Mouse (Mus musculus) midbrain, embryonic 16.5 days (tissue): Measurements from ENCODE around the gene Ebf3. TPM values are rescaled to one million over a fixed set of nuclear protein-coding genes. Genes with fewer than 3 reads are reported as not detected.
A peak's percentile ranks its signal among the peaks of the same experiment; 100 is the strongest.

ENCODE experiments used
- ATAC-seq: fragments of 200-750 bp; cut with Nextera tagmentation; 2 replicates; pipeline ENCODE4 v1.8.0; 2017; ENCODE audit warnings: moderate TSS enrichment
- H3K27ac ChIP-seq: fragments of 300-500 bp; sonication (generic); 2 replicates; pipeline ENCODE4 v1.5.1; 2014; ENCODE audit warnings: mild to moderate bottlenecking, low read length, mixed read lengths
- H3K27me3 ChIP-seq: fragments of 300-500 bp; sonication (generic); 2 replicates; pipeline ENCODE4 v1.6.1; 2014; ENCODE audit warnings: low read depth, low read length, mixed read lengths; ENCODE audit not compliant: control insufficient read depth, insufficient read depth
- H3K36me3 ChIP-seq: fragments of 300-500 bp; sonication (generic); 2 replicates; pipeline ENCODE4 v1.6.1; 2014; ENCODE audit warnings: mild to moderate bottlenecking, low read length, moderate library complexity, mixed read lengths; ENCODE audit not compliant: control insufficient read depth, insufficient read depth
- H3K4me1 ChIP-seq: fragments of 300-500 bp; sonication (generic); 2 replicates; pipeline ENCODE4 v1.6.1; 2014; ENCODE audit warnings: mild to moderate bottlenecking, low read length, mixed read lengths; ENCODE audit not compliant: control insufficient read depth, insufficient read depth
- H3K4me2 ChIP-seq: fragments of 300-500 bp; sonication (generic); 2 replicates; pipeline ENCODE4 v1.6.1; 2014; ENCODE audit warnings: mild to moderate bottlenecking, low read length, mixed read lengths
- H3K4me3 ChIP-seq: fragments of 300-500 bp; sonication (generic); 2 replicates; pipeline ENCODE4 v1.5.1; 2014; ENCODE audit warnings: low read depth, mild to moderate bottlenecking, low read length, moderate library complexity, mixed read lengths
- H3K9ac ChIP-seq: fragments of 300-500 bp; sonication (generic); 2 replicates; pipeline ENCODE4 v1.6.1; 2014; ENCODE audit warnings: low read depth, low read length, mixed read lengths
- H3K9me3 ChIP-seq: fragments of 300-500 bp; sonication (generic); replicated peaks from 2 replicates; pipeline ENCODE4 v1.6.1; 2014; ENCODE audit warnings: mild to moderate bottlenecking, low read length, mixed read lengths; ENCODE audit not compliant: control insufficient read depth, poor library complexity, severe bottlenecking
- WGBS: fragments of 180-500 bp; shearing (Covaris S2); extraction: QIAGEN DNeasy Blood & Tissue Kit; methylation state at CpG from one replicate; pipeline ENCODE4 v1.1.7; 2014; 5-methylcytosine and 5-hydroxymethylcytosine counted together
- polyA plus RNA-seq: library from polyadenylated mRNA; unstranded; fragments of >200 nt; fragmentation: Nextera tagmentation; extraction: Ambion mirVana; gene quantifications from 2 replicates; pipeline ENCODE4 v1.2.1, GENCODE M21; 2015

The Ebf3 gene
- polyA plus RNA-seq, 1 experiment from 2014 or later = 8.8 TPM

DNA sequence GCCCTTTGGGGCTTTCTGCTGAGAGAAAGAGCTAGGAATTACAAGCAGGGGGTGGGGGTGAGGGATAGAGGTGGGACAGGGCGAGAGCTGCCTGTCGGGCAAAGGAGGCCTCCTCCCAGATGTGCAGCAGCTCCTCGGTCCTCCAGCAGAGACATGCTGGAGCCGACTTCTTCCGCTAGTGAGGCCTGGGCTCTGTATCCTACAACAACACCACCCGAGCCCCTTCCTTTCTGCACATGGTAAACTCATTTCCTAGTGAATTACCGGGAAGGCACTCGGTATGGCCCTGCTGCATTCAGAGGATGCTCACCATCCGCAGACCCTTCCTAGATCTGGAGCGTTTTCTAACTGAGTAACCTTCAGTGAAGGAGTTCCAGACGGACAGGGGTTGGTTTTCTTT lies 14.1 kb downstream of the Ebf3 start:
- ATAC-seq = no peak
- WGBS = 54% methylated on average over 11 of the region's 11 CpGs
- H3K4me2 ChIP-seq = peak overlapping the region; percentile 59
- no peaks in the 10 kb centered on the region for H3K9me3 ChIP-seq
- H3K36me3 ChIP-seq = no peaks in the 10 kb centered on the region
- H3K27me3 ChIP-seq = peaks cover 5% of the 10 kb centered on the region; the same call in 1 of the 2 replicates
- peak overlapping the region; percentile 43 for H3K9ac ChIP-seq
- no peak overlapping the region for H3K4me3 ChIP-seq
- H3K27ac ChIP-seq = peak overlapping the region; percentile 57
- H3K4me1 ChIP-seq = peaks cover 39% of the 10 kb centered on the region

DNA sequence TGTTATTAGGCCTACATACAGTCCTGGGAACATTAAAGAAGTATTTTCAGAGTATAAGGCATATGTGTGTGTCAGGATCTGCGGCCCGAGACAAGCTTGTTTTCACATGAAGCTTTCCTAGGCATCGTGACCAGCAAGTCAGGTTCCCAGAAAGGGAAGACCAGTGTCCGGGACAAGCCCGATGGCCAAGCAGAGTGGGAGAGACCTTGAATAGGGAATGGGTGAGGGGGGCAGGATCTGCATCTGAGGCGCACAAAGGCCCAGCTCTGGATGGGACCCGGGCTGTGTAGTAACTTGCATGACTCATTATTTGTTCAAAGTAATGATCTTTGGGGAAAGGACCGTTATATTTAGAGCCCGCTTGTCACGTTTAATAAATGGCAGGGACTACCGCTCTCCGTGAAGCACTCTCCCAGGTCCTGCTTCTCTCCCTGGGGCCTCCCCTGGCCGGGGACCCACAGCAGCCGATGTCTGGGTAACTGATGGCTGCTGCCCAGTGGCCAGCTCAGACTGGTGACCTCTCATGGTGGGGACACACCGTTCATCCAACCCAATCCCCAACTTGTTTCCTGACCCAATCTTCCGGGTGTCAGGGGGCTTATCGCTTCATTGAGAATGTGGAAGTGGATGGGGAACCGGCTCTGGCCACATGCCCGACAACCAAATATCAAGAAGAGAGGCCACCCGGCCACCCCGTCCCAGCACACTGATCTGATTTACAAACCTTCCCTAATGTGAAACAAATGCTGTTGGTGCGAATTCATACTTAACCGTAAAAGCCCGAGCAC lies 16.5 kb downstream of the Ebf3 start:
- peak overlapping the region; percentile 31 for H3K4me2 ChIP-seq
- H3K27me3 ChIP-seq = 0 out of 2 replicates have a peak, but pooled peaks cover 2% of the 10 kb centered on the region
- no peak overlapping the region for H3K9ac ChIP-seq
- peak overlapping the region; percentile 59 for H3K27ac ChIP-seq
- no peak for ATAC-seq
- H3K4me3 ChIP-seq = no peak overlapping the region
- H3K36me3 ChIP-seq = no peaks in the 10 kb centered on the region
- 75% methylated on average over 24 of the region's 24 CpGs for WGBS
- H3K4me1 ChIP-seq = peaks cover 36% of the 10 kb centered on the region
- no peaks in the 10 kb centered on the region for H3K9me3 ChIP-seq

DNA sequence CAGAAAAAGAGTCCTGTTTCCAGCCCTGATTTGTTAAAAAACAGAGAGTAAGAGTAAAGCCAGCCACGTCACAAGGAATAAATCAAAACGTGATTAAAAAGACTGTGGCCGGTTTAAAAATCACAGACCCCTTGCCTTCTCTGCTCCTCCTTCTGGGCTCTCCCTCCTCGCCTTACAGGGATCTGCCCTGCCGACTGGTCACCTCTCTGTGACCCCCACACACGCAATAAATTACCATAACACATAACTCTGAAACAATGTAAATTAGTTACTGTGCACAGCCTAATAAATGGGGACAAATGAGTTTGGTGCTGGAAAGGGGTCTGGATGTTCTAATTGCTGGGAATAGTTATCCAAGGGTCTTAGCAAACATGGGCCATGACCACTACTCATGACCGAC lies 17.1 kb downstream of the Ebf3 start:
- no peaks in the 10 kb centered on the region for H3K9me3 ChIP-seq
- peaks cover 33% of the 10 kb centered on the region for H3K4me1 ChIP-seq
- H3K27ac ChIP-seq = 0 out of 2 replicates have a peak overlapping the region, but pooled peaks have one; percentile 59
- no peak overlapping the region for H3K4me3 ChIP-seq
- WGBS = 60% methylated on average over 7 of the region's 7 CpGs
- H3K4me2 ChIP-seq = 0 out of 2 replicates have a peak overlapping the region, but pooled peaks have one; percentile 5
- H3K27me3 ChIP-seq = 0 out of 2 replicates have a peak, but pooled peaks cover 2% of the 10 kb centered on the region
- no peaks in the 10 kb centered on the region for H3K36me3 ChIP-seq
- H3K9ac ChIP-seq = no peak overlapping the region
- no peak for ATAC-seq

DNA sequence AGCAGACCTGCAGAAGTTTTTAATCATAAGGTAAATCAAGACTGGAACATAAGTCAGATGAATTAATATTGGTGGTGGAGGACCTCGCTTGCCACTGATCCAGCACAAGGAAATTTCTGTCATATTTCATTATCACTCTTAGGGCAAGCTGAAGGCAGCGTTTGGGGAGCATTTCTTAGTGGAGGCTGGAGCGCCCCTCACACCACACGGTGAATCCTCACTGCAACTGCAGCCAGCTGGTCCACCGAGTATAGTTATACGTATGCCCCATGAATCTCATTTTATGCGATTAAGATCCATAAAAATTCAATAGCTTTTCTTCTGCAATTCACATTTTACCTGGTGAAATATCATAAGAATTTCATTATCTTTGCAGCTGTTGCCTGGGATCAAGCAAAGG lies 18.6 kb downstream of the Ebf3 start:
- H3K36me3 ChIP-seq = no peaks in the 10 kb centered on the region
- no peak for ATAC-seq
- 60% methylated on average over 7 of the region's 7 CpGs for WGBS
- H3K27ac ChIP-seq = no peak overlapping the region
- peaks cover 20% of the 10 kb centered on the region; the same call in 1 of the 2 replicates for H3K4me1 ChIP-seq
- 0 out of 2 replicates have a peak, but pooled peaks cover 2% of the 10 kb centered on the region for H3K27me3 ChIP-seq
- no peak overlapping the region for H3K9ac ChIP-seq
- no peaks in the 10 kb centered on the region for H3K9me3 ChIP-seq
- H3K4me2 ChIP-seq = no peak overlapping the region
- no peak overlapping the region for H3K4me3 ChIP-seq

DNA sequence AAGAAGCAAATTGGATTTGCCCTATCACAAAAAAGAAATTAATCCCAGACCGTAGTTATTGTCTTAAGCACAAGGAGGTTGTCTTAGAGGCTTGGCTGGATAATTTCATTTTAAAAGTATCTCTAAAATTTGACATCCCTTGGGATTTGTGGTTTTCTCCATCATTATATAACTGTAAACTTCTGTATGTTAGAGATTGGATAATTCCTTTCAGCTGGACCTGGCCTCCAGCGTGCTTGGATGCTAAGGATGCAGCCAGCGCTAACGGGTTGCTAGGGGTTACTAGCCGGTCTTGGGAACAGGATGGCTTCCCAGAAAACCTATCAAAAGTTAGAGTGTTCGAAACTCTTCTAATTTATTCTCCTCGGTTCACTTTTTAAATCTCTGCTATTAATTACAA lies 19.8 kb downstream of the Ebf3 start:
- Histone ChIP-seq H3K4me2 (no peak overlapping the region; the same call in 1 of the 2 replicates), H3K4me3 (no peak overlapping the region), H3K27me3 (no peaks in the 10 kb centered on the region), H3K27ac (peak overlapping the region; percentile 34; the same call in 1 of the 2 replicates), H3K9ac (no peak overlapping the region), H3K4me1 (peaks cover 13% of the 10 kb centered on the region; the same call in 1 of the 2 replicates), H3K36me3 (no peaks in the 10 kb centered on the region), H3K9me3 (no peaks in the 10 kb centered on the region)
- 50% methylated on average over 7 of the region's 7 CpGs for WGBS
- no peak for ATAC-seq

DNA sequence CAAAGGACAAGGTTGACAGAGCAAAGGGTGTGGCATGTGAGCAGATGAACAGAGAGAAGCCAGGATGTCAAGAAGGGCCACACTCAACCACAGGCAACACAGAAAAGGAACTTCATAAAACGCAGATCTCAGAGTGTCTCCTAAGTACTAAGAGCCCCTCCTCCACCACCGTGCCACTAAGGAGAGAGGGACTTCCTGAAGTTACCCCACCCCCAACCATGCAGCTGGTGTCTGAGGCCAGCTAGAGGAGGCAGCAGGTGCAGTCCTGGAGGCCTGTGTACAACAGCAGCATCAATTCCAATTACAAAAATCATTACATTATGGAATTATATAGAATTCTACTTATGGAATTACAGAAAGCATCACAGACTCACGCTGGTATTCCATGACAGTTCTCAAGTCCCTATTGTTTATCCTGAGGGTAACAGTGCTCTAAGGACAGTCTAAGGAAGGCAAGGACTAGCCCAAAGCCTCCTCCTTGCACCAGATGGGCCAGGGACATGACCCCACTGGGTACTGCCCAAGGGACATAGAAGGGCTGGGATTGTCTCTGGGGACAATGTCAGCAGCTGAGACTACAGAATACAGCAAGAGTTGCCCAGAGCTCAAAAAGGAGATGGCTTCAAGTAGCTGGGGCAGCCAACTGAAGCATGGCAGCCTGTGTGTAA lies 24.8 kb downstream of the Ebf3 start:
- ATAC-seq = no peak
- H3K9ac ChIP-seq = no peak overlapping the region
- H3K36me3 ChIP-seq = no peaks in the 10 kb centered on the region
- no peak overlapping the region for H3K4me3 ChIP-seq
- H3K27ac ChIP-seq = no peak overlapping the region
- 47% methylated on average over 3 of the region's 3 CpGs for WGBS
- no peak overlapping the region for H3K4me2 ChIP-seq
- no peaks in the 10 kb centered on the region for H3K27me3 ChIP-seq
- H3K4me1 ChIP-seq = peaks cover 5% of the 10 kb centered on the region; the same call in 1 of the 2 replicates
- H3K9me3 ChIP-seq = no peaks in the 10 kb centered on the region

DNA sequence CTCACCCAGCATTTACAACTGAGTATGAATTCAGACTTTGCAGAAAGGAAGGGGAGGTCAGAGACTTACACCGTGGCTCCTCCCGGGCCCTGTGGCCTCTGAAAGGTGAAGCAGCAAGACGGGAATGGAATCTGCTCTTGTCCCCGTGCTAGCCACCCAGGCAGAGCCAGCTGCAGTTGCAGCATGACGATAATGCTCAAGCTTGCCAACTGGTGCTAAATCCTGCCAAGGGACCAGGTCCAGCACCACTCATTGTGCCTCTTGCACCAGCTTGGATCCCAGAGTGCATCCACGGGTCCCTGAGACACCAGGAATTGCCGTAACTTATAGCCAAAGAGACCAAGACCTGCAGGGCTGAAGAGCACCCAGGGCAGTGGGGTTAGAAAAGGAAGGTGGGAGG lies 36.1 kb downstream of the Ebf3 start:
- Histone ChIP-seq H3K4me1 (peaks cover 5% of the 10 kb centered on the region; the same call in 1 of the 2 replicates), H3K4me2 (no peak overlapping the region), H3K4me3 (no peak overlapping the region), H3K36me3 (no peaks in the 10 kb centered on the region), H3K9me3 (no peaks in the 10 kb centered on the region), H3K27me3 (no peaks in the 10 kb centered on the region), H3K27ac (no peak overlapping the region), H3K9ac (no peak overlapping the region)
- WGBS = 78% methylated on average over 7 of the region's 7 CpGs
- no peak for ATAC-seq

DNA sequence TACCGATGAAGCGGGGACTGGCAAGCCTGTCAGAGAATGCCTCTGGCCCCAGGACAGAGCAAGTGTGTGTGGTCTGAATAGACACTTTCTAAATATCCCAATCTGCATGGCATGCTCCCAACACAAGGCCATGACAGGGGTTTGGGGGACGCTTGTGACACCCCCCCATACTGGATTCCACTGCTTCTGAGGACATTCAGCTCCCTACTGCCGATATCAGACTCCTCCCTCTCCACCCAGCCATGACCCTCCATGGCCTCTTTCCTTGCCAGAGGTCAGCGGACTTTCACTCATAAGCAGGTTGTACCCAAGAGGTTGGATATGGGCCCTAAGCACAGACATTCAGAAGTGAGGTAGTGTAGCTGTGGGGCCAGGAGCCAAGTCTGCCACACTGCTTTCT lies 36.5 kb downstream of the Ebf3 start:
- WGBS = 79% methylated on average over 5 of the region's 5 CpGs
- Histone ChIP-seq H3K4me2 (no peak overlapping the region), H3K4me3 (no peak overlapping the region), H3K4me1 (peaks cover 5% of the 10 kb centered on the region; the same call in 1 of the 2 replicates), H3K36me3 (no peaks in the 10 kb centered on the region), H3K9me3 (no peaks in the 10 kb centered on the region), H3K9ac (no peak overlapping the region), H3K27me3 (no peaks in the 10 kb centered on the region), H3K27ac (no peak overlapping the region)
- ATAC-seq = no peak

DNA sequence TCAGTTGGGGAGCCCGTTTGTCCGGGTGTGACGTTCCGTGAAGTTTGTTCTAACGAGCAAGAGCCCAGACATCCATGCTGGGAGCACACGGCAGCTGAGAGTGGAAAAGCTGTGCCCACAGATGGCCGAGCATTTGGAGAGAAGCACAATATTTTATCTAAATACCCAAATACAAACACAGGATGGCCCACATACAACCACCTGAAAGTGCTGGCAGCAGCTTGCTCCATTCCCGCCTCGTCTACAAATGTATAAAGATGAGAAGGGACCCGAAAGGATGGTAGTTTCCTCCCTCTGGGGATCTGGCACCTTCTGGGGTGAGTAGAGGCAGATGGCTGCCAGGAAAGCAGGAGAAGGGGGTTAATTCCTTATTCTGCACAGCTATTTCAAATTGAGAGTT lies 42.0 kb downstream of the Ebf3 start:
- no peak overlapping the region for H3K27ac ChIP-seq
- ATAC-seq = no peak
- no peaks in the 10 kb centered on the region for H3K27me3 ChIP-seq
- H3K36me3 ChIP-seq = no peaks in the 10 kb centered on the region
- H3K9ac ChIP-seq = no peak overlapping the region
- H3K4me1 ChIP-seq = peaks cover 27% of the 10 kb centered on the region
- H3K9me3 ChIP-seq = no peaks in the 10 kb centered on the region
- WGBS = 74% methylated on average over 10 of the region's 10 CpGs
- no peak overlapping the region for H3K4me2 ChIP-seq
- H3K4me3 ChIP-seq = no peak overlapping the region
